Mouse (Mus musculus) left cerebral cortex, postnatal 4 days (tissue): ENCODE measurements at regions not wholly inside any gene's neighbourhood (a gene's known extent, or its start where the extent isn't known, plus 50 kb on each side); places are given as distances from the start of the nearest gene placed in this dataset.

Experiments
- DNase-seq: peaks from one replicate; pipeline ENCODE4 v3.0.0-alpha.2; 2022
- intact Hi-C: fragments of 180-260 bp; cut with DNase I; formaldehyde crosslinking; loops from one replicate; pipeline ENCODE4 v1.15.1; 2025

DNA sequence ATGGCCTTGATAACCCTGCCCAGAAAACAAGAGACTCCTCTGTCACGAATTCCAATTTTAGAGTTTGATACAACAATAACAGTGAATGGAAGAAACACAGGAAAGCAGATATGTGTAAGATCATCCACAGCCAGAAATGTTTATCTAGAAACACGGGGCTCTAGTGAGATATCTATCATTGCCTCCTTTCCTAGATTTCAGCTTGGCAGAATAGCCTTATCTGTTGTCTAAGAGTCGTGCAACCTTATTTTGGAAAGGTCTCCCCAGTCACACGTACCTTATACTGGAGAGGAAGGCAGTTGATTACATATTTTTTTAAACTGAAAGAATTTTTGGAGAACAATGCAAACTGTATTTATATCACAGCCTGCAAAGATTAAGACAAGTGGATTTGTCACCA is 61.6 kb downstream of the Gm10295 start:
- no peak for DNase-seq
- intact Hi-C loops = no loop called here

DNA sequence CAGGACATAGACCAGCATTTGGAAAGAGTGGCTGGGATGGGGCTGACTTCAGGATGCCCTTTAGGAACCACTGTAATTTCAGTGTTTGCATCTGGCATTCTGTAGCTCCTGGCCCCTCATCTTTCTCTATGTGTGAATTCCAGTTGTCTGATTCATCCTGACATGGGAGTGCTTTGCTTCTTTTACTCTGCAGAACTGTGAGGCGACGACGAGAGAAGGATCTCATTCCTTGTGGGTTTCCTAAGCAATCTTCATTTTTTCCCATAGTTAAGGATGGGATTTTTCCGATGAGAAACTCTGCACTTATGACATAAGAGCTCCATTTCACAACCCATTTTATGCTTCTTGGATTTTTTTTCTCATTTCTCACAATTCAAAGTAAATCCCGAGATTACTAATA is 62.0 kb downstream of the Gm10295 start:
- intact Hi-C loops = no loop called here

DNA sequence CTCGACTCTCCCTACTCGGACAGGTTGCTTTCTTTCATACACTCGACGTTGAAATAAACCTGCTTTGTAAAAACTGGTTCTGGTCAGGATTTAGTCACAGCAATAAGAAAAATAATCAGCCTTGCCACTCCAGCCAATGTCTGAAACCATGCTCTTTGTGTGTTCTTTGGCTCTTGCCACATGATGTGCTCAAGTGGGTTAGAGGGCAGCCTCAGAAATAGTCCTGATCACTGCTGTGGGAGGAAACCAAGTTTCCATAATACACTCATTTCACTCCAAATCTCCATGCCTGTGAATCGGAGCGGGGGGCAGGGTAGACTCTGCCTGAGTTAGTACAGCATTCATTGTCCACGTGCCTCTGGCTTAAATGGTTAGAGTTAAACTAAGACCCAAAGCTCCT is 63.8 kb downstream of the Gm10295 start:
- intact Hi-C loops = no loop called here
- DNase-seq = no peak

More for the DNA sequence above, 62.0 kb downstream of the Gm10295 start:
- no peak for DNase-seq

- intact Hi-C loops = no loop called here
- DNase-seq = no peak
Observed at GRCm38 (mm10) chr7:71284246-71284645, 67.0 kb downstream of the Gm10295 start.

DNA sequence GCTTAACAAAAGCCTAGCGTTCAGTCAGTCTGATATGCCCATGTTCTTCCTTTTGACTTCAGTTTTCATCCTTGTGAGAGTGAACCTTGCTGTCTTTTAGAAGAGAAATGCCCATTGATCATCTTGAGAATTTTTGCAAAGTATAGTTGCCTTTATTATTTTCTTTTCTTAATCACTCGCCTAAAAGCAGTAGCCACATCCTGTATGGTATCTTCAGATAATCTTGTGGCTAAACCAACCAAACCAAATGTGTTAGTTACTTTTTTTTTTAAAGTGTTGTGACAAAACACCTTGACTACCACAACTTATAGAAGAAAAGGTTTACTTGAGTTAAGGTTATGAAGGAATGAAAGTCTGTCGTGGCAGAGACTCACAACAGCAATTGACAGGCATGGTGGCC is 67.9 kb downstream of the Gm10295 start:
- intact Hi-C loops = no loop called here
- DNase-seq = no peak

DNA sequence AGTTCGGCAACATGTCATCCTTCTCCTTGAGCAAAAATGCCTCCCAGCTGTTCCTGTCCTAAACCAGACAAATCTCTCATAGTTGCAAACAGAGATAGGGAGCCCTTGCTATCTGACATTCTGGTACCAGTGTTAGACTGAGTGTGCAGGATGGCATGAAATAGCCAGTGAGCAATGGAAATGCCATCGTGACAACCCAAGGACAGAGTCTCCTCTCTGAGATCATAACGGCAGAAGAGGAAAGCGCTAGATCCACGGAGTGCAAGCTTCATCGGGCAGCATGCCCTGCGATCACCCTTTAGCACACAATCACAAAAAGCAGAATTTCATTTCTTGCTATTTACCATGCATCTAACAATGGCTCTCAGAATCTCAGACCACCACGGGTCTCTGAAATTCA is 85.2 kb downstream of the Gm10295 start:
- intact Hi-C loops = no loop called here
- no peak for DNase-seq

DNA sequence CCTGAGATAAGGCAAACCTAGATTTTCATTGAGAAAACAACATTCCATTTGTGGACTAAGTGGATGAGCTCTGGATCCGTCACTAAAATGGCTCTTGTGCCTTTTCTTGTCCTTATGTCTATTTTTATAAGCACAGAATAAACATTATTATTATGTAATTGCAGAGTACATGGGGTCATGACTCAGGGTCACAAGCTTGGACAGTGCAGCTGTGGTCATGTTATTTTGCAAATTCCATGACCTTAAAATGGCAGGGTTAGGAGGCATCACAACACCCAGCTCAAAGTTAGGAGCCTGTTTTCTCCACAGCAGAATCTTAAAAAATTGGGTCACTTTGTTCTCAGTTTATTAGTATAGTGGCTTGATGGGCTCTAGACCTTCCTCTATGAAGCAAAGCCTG is 87.2 kb downstream of the Gm10295 start:
- intact Hi-C loops = no loop called here
- DNase-seq = no peak

DNA sequence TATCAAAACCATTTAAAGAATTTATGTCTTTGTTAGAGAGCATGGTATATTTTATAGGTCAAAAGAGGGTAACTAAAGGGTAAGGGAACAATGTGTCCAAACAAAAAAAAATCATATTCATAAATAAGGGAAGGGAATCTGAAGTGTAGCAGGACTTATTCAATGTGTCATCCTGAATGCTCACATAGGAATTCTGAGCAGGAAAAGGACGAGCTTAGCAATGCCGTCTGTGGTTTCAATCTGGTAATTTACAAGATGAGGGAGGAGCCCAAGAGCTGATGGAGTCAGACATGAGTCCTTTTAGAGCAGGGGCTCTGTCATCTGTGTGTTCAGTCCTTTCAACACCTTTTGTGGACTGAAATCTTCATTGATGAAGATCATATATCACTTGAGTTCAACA is 101.6 kb downstream of the Gm10295 start:
- intact Hi-C loops = no loop called here
- DNase-seq = no peak

DNA sequence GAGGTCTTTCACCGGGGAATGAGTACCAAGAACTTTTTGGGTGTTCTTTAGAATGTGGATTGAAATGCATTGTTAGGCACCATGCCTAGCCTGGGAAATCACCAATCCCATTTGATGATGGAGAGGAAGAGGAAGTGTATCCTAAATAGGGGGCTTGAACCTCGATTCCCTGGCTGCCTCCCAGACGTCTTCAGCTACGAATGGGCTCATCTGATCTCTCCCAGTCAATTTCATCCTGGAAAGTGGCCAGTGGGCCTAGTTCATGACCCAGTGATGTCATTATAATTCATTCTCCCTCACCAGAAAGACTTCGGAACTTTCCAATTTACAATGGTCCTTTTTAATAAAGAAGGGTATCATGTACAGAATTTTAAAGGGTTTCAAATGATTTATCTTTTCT is 102.1 kb downstream of the Gm10295 start:
- intact Hi-C loops = no loop called here
- no peak for DNase-seq

DNA sequence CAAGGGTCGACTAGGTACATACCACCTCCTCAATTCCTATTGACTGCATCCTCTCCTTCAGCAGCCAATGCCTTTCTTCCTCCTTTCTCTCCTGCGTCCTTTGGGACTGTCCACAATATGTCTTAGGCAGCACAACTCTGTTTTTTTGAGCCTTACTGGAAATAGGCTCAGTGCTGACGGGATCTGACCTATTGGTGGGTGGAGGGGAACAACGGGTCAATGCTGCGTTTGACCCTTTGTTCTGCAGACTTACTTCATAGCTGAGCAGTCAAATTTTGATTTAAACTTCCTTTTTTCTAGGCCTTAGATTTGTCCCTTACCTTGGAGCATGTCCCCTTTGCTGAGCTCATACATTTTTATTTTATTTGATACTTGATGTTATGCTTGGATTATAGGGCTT is 103.4 kb downstream of the Gm10295 start:
- DNase-seq = no peak
- intact Hi-C loops = no loop called here

- intact Hi-C loops = no loop called here
- no peak for DNase-seq
Observed at GRCm38 (mm10) chr7:71242379-71242911, 108.8 kb downstream of the Gm10295 start.

- no peak for DNase-seq
- intact Hi-C loops = no loop called here
Observed at GRCm38 (mm10) chr7:71239207-71239606, 112.1 kb downstream of the Gm10295 start.

DNA sequence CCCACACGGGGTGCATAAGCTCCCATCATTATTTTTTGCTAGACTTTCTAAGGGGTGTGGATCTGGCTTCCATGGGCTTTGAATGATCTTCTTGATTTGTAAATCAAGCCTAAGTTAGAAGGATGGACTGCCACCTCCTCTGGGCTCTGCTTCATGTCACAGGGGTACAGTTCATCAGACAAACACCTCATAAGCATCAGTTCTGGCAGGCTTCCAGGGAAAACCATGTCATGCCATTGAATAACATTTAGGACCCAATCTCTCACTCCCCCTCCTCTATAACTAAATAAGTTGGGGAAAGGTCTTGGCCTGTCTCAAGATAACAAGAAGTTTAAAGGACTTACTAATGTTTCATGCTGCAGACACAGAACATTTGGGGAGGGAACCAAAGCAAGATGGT is 115.0 kb downstream of the Gm10295 start:
- intact Hi-C loops = no loop called here
- DNase-seq = no peak

DNA sequence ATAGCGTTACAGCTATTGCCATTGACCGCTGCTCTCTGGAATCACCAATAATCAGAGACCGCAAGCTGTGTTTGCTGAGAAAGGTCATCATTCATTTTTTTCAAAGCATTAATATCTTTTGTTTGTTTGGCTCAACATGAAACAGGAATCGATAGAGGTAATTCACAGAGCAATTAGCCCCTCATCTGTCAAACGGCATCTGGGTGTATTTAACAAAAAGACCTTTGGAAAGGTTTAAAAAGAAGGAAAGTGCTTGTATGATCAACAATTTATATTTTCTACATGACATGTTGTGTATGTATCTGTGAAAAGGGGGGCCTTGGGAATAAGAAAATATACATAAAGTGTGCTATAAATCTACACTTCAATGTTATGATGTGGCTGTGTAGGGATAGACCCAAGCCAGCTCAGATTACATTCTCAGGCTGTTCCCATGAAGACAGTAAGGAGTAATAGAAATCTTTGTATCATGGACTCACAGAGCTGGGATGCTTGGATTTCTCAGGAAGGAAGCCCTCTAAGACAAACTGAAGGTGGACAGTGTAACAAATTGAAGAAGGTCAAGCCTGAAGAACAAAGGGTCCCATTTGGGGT is 117.0 kb downstream of the Gm10295 start:
- intact Hi-C loops = no loop called here

GRCm38 (mm10) chr7:71232821-71233815 is 118.2 kb downstream of the Gm10295 start:
- intact Hi-C loops = no loop called here
- DNase-seq = no peak

More for the DNA sequence above, 117.0 kb downstream of the Gm10295 start:
- no peak for DNase-seq

DNA sequence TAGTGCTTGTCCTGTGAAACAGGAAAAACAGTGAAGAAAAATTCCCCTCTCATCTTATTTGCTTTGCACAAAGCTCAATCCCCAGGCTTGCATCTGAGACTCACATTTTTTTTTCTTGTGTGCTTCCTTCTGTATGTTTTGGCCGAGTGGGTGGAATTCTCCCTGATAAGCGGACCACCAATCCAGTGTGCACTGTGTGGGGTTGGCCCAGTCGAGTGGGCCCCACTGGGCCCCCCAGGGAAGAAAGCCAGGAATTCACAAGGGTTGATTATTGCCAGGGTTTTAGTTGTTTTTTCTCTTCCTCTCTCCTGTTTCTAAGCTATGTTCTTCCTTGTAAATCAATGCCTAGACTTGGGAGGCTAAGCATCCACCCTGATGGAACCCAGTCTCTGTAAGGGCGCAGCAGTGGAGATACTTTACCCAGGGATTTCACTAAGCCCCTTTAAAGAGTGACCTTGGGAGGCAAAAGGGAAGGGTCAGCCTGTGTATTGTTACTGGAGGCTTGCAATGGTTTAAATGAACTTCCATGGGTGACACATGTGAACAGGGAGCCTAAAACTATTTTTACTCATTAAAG is 120.3 kb downstream of the Gm10295 start:
- DNase-seq = no peak
- intact Hi-C loops = no loop called here

- intact Hi-C loops = no loop called here
- DNase-seq = no peak
Observed at GRCm38 (mm10) chr7:71229183-71229582, 122.1 kb downstream of the Gm10295 start.

GRCm38 (mm10) chr7:71224320-71224865 is 126.9 kb downstream of the Gm10295 start:
- intact Hi-C loops = no loop called here

GRCm38 (mm10) chr7:71223513-71224319 is 127.6 kb downstream of the Gm10295 start:
- intact Hi-C loops = no loop called here
- no peak for DNase-seq

More at GRCm38 (mm10) chr7:71224320-71224865, 126.9 kb downstream of the Gm10295 start:
- DNase-seq = no peak

GRCm38 (mm10) chr7:71217344-71217743 is 133.9 kb downstream of the Gm10295 start:
- DNase-seq = no peak
- intact Hi-C loops = no loop called here
